Mouse (Mus musculus) lung, postnatal 36 days (tissue): ENCODE data around the gene Spata16.

Source experiments
- DNase-seq: peaks from one replicate; pipeline ENCODE4 v3.0.0; 2022; ENCODE audit warnings: mixed read lengths

Spata16 gene

DNA sequence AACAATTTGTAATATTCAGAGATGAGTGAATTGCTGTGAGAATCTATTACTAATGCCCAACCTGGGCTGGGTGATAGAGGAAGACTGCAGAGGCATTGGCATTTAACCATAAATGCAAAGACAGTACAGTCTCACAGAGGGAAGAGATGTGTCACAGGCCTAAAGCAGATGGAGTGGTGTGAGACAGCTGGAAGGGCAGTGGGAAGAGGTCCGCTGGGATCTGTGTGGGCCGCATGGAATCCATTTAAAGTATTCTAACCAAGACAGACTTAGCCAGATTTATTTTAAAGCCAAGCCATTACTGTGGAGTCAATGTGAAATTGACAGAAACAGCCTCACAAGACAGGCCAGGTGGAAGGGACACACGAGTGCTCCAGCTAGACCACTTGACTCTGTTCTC, 343.0 kb downstream of the Spata16 start:
- DNase-seq, result no peak

DNA sequence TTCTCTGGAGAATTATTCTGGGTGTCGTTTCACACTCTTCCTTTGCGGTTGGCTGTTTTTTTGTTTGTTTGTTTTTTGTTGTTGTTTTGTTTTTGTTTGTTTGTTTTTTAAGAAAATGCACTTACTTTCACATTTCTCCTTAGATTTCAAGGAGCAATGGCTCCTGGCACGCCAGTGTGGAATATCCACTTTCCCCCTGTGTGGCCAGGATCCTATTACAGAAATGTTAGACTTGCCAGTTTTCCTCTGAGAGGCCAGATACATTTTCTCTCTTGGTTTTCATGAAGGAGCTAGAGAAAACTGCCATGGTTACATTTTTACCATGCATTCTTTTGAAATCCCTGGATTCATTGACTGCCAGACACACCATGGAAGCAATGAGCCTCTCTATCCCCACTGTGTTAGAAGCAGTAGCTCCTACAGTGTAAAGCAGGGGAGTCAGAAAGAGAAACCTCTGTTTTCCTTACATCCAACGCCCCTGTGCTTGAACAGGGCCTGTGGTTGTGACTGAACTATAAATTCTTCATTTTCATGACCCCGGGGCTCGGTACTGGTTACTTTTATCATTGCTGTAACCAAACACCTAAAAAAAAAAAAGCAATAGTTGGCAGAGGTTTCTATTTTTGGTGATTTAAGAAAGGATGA, 344.7 kb downstream of the Spata16 start:
- no peak for DNase-seq

- no peak for DNase-seq
Measured at GRCm38 (mm10) chr3:26983749-26984148, 346.3 kb downstream of the Spata16 start.

- DNase-seq, result no peak
Measured at GRCm38 (mm10) chr3:27006844-27007243, 369.4 kb downstream of the Spata16 start.

DNA sequence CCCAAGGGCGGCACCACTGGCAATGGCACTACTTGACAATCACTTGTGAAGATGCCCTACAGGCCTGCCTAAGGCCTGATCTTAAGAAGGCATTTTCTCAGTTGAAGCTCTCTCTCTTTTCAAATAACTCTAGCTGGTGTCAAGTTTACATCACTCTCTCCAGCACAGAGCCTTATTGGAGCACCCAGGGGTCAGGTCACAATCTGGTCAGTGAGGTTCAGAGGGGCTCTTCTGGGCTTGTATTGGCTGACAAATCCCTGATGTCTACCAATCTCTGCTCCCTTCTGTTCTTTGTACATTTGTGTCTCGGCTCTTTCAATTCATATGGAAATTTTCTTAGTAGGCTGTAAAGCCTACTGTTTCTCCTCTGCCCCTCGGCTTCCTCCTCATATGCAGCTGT, 390.5 kb downstream of the Spata16 start:
- no peak for DNase-seq

- DNase-seq, result no peak
Measured at GRCm38 (mm10) chr3:27028526-27028925, 391.1 kb downstream of the Spata16 start.

GRCm38 (mm10) chr3:27030067-27030857, 392.8 kb downstream of the Spata16 start:
- DNase-seq, result no peak
